In the genomic region with DNA sequence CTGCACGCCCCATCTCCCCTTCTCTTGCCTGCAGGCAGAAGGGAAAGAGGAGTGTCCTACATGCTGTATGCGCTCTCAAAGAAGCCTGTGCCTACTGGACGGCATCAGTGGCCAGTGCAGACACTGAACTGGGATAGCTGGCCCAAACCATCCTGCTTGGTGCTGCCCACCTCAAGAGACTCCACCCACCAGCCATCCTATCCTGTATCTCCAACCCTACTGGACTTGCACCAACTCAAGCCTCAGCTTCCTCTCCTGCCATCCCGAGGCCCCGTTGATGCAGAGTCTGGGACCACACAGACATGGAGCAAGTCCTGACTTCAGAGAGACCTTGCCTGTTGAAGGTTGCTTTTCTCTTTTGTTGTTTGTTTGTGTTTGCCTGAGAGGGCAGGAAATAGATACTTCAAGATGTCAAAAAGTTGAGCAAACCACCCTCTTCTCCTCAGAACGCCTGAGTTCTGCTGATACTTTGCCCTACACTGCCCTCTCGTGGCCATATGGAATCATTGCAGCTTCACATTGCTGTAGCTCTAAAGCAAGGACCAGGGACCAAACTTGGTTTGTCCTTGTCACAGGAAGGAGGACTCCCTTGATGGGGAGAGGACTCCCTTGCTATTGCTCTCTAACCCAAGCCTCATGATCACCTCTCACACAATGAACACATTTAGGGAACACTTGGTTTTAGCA, we compare ENCODE assay signal across 8 mouse cellular contexts. TPM values are rescaled to one million over a fixed set of nuclear protein-coding genes. Genes with fewer than 3 reads are reported as not detected.
A peak's percentile ranks its signal among the peaks of the same experiment; 100 is the strongest.
DNase-seq lines count a peak whose midpoint lies in the region; ATAC-seq and TF ChIP-seq lines count a peak whose summit lies in the region.
"Had no signal": no experiment of that assay in that cellular context is flagged by ENCODE, and none has a peak within 500 bp of the region (broad histone marks: within the 10 kb centered on the region; RNA-seq: fewer than 3 reads in every experiment).

No protein-coding gene starts in this region.

- H3K4me3 ChIP-seq in cerebellum, adult 2 months (replicated peaks; ENCODE audit: insufficient read depth, low read depth, low read length) = no peak overlapping the region
- H3K4me3 ChIP-seq: myocyte had no signal

- WGBS in cerebellum, adult 2 months = 51% methylated on average over 7 of the region's 7 CpGs

- peak; percentile 94 for TF ChIP-seq CTCF in cerebellum, adult 2 months (IDR thresholded peaks at IDR 0.05; ENCODE audit: borderline replicate concordance, insufficient read depth, low read depth, low read length)

- H3K27me3 ChIP-seq in cerebellum, adult 2 months (ENCODE audit: control insufficient read depth, insufficient read depth, low read length) = no peaks in the 10 kb centered on the region

- peak; percentile 87 for ATAC-seq in frontal cortex, adult (ENCODE audit: low TSS enrichment)
- peak; percentile 73 for ATAC-seq in megakaryocyte-erythroid progenitor cell, adult 5-6 weeks (replicated peaks; ENCODE audit: low FRiP score, low TSS enrichment, poor library complexity, severe bottlenecking)

- DNase-seq in R1 (ENCODE audit: low read depth, low spot score) = peak; percentile 76
- DNase-seq in cerebellum, adult 2 months = peak; percentile 55 to 73
- peak; percentile 89 for DNase-seq in induced T-regulatory cell, adult 2 months (ENCODE audit: low read depth)
- DNase-seq in left cerebral cortex, adult 18-20 months (ENCODE audit: low spot score in 2 of 2) = peak; percentile 73 to 76
- DNase-seq in right cerebral cortex, postnatal 14 days = peak; percentile 63

- no peak for TF ChIP-seq POLR2A in cerebellum, adult 2 months (IDR thresholded peaks at IDR 0.05; ENCODE audit: borderline replicate concordance, insufficient read depth, low read length)

- H3K27ac ChIP-seq in cerebellum, adult 2 months (ENCODE audit: insufficient read depth, low read length) = no peak overlapping the region

- H3K4me1 ChIP-seq in cerebellum, adult 2 months (ENCODE audit: control insufficient read depth, insufficient read depth, low read length) = no peaks in the 10 kb centered on the region

RNA-seq across cellular contexts. Expression of gene Inmt, which starts 7.9 kb away (rescaled TPM):
- 1.5 and 2.3 TPM in 2 replicates for polyA plus RNA-seq in cerebellum, adult 2 months (2012; rRNA removed)
- 1 to 10 TPM; 1.6 to 2.3 TPM for total RNA-seq in left cerebral cortex, adult 18-20 months (2021)
- total RNA-seq in megakaryocyte-erythroid progenitor cell, adult 5-6 weeks (2014; fragmentation: Nextera tagmentation) = not detected in 2 replicates
- not detected in 2 replicates for total RNA-seq in megakaryocyte-erythroid progenitor cell, adult 5-6 weeks (2017)
- polyA plus RNA-seq: myocyte had no signal

RNA-seq across cellular contexts. Expression of gene Crhr2, which starts 34.1 kb away (rescaled TPM):
- 1.6 and 1.8 TPM in 2 replicates for polyA plus RNA-seq in cerebellum, adult 2 months (2012; rRNA removed)
- 1 to 10 TPM; 2.9 to 3.2 TPM for total RNA-seq in left cerebral cortex, adult 18-20 months (2021)
- total RNA-seq in megakaryocyte-erythroid progenitor cell, adult 5-6 weeks (2014; fragmentation: Nextera tagmentation) = not detected in 2 replicates
- total RNA-seq in megakaryocyte-erythroid progenitor cell, adult 5-6 weeks (2017) = not detected in 2 replicates
- polyA plus RNA-seq: myocyte had no signal

RNA-seq across cellular contexts. Expression of gene Mindy4, which starts 36.3 kb away (rescaled TPM):
- 4.9 and 6.9 TPM in 2 replicates for polyA plus RNA-seq in cerebellum, adult 2 months (2012; rRNA removed)
- 1 to 10 TPM; 8.8 to 8.9 TPM for total RNA-seq in left cerebral cortex, adult 18-20 months (2021)
- total RNA-seq in megakaryocyte-erythroid progenitor cell, adult 5-6 weeks (2014; fragmentation: Nextera tagmentation) = 2.1 and 5.5 TPM in 2 replicates
- total RNA-seq in megakaryocyte-erythroid progenitor cell, adult 5-6 weeks (2017) = 4.9 and 10.6 TPM in 2 replicates
